Mouse (Mus musculus) cerebellum, adult 2 months (tissue): ENCODE results near the gene D630045J12Rik. TPM values are rescaled to one million over a fixed set of nuclear protein-coding genes. Genes with fewer than 3 reads are reported as not detected.
A peak's percentile ranks its signal among the peaks of the same experiment; 100 is the strongest.

ENCODE experiments used
- DNase-seq, 2 experiments: peaks; one replicate each; pipeline ENCODE4 v3.0.0; 2021
- H3K27ac ChIP-seq: fragments of 200-500 bp; 2 replicates; pipeline ENCODE4 v1.5.1; 2012; ENCODE audit warnings: low read length, control low read depth, inconsistent platforms; ENCODE audit not compliant: insufficient read depth
- H3K27me3 ChIP-seq: fragments of 200-500 bp; 2 replicates; pipeline ENCODE4 v1.6.1; 2012; ENCODE audit warnings: inconsistent platforms, mild to moderate bottlenecking, low read length, moderate library complexity; ENCODE audit not compliant: control insufficient read depth, insufficient read depth
- H3K4me1 ChIP-seq: fragments of 200-500 bp; 2 replicates; pipeline ENCODE4 v1.6.1; 2011; ENCODE audit warnings: low read length; ENCODE audit not compliant: control insufficient read depth, insufficient read depth
- H3K4me3 ChIP-seq: fragments of 200-500 bp; replicated peaks from 2 replicates; pipeline ENCODE3; 2011; ENCODE audit warnings: mild to moderate bottlenecking, low read depth, low read length, control low read depth; ENCODE audit not compliant: insufficient read depth
- CTCF ChIP-seq: fragments of 200-500 bp; IDR thresholded peaks from 2 replicates; pipeline ENCODE4 v1.5.1; 2011; ENCODE audit warnings: low read depth, mild to moderate bottlenecking, control low read depth, low read length, moderate library complexity, borderline replicate concordance; ENCODE audit not compliant: insufficient read depth
- POLR2A ChIP-seq: fragments of 200-500 bp; IDR thresholded peaks from 2 replicates; pipeline ENCODE4 v1.6.1; 2011; ENCODE audit warnings: low read length, control low read depth, borderline replicate concordance; ENCODE audit not compliant: insufficient read depth
- WGBS: fragments of 180-500 bp; shearing (Covaris S2); methylation state at CpG from one replicate; pipeline ENCODE4 v1.1.7; 2018; 5-methylcytosine and 5-hydroxymethylcytosine counted together
- polyA plus RNA-seq: library from polyadenylated mRNA; depleted of rRNA; stranded (reverse); fragments of >200 nt; gene quantifications from 2 replicates; pipeline ENCODE4 v1.2.3, GENCODE M21; 2012

Gene D630045J12Rik
- polyA plus RNA-seq, 1 experiment, result 15.9 TPM

DNA sequence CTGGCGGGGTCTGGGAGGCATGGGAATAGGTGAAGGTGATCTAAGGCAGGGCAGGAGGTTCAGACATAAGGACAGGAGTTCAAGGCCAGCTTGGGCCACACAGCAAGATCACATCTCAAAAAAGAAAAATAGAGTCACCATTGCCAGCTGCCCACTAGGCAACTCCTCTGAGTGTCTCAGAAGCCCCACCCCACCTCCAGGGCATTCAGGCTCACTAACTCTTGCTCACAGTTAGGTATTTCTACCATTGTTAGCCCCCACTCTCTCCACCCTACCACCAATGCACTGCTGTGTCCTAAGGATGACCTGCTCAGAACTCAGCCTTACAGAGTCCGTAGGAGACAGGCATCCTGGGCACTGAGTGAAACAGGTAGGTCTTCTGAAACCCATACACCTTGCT lies 46.2 kb downstream of the D630045J12Rik start:
- TF ChIP-seq CTCF (no peak), POLR2A (no peak)
- no peak overlapping the region for H3K4me3 ChIP-seq
- peaks cover 24% of the 10 kb centered on the region for H3K4me1 ChIP-seq
- no peak overlapping the region for H3K27ac ChIP-seq
- no peaks in the 10 kb centered on the region for H3K27me3 ChIP-seq
- WGBS, result 93% methylated on average over 2 of the region's 2 CpGs
- no peak for DNase-seq

DNA sequence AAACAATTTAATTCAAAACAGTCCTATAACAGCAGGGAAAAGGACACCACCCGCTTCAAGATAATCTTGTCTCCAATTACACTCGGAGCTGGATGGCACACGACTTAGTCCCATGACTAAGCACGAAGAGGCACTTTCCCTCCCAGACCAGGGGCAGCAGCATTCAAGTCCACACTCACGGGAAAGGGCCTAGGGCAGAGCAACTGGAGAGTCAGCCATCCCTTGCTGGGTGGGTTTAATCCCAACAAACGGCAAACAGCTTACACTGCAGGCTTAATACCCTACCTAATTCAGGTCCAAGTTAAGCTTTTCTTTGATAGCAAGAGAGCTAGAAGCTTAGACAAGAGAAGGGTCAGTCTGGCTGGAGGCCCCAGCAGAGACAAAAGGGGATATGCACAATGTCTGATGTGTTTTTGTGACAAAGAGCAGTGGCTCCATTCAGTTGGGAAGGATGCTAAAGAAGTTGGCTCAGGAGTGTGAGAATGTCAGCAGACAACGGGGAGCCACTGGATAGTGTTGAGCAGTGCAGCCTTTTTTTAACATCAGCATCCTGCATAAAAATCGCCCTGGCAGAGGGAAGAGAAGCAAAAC lies 46.8 kb downstream of the D630045J12Rik start:
- H3K4me3 ChIP-seq, result no peak overlapping the region
- no peak overlapping the region for H3K27ac ChIP-seq
- peaks cover 24% of the 10 kb centered on the region for H3K4me1 ChIP-seq
- WGBS, result 19% methylated on average over 8 of the region's 8 CpGs
- DNase-seq, result peak in 1 of 2 experiments; percentile 59
- TF ChIP-seq POLR2A (no peak), CTCF (no peak)
- H3K27me3 ChIP-seq, result no peaks in the 10 kb centered on the region

DNA sequence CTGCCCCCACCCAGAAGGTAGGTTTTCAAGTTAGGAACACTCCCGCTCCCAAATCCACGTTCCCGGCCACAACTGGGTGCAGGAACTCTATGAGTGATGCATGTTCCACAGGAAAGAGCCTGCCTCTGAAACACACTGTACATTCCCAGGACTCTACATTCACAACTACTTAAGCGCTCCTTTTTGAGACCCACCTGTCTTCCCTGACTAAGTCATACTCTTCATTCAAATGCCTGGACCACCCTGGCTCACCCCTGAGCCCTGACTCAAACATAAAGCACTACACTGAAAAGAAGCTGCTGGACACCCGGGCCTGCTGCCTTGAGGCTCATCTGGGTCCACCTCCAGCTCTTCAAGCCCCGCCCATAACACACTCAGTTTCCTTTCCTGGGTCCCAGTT lies 48.4 kb downstream of the D630045J12Rik start:
- no peak overlapping the region for H3K4me3 ChIP-seq
- no peak overlapping the region for H3K27ac ChIP-seq
- H3K4me1 ChIP-seq, result peaks cover 31% of the 10 kb centered on the region
- TF ChIP-seq CTCF, result no peak
- TF ChIP-seq POLR2A, result no peak
- no peak for DNase-seq
- 96% methylated on average over 6 of the region's 6 CpGs for WGBS
- no peaks in the 10 kb centered on the region for H3K27me3 ChIP-seq

DNA sequence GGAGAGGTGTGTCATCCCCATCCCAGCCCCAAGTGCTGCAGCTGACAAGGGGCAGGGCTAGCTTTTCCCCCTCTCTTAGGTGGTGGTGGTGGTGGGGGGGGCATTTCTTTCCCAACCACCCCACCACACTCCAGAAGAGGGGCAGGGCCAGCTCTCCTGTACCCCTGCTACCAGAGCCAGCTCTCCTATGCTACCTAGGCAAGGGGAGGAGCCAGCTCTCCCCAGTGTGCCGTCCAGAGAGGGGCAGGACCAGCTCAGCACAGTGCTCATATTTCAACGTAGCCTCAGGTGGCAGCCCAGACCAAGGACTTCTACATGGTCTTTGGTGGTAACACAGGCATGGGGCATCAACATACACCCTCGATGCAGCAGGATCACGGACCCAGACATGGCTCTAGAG lies 50.0 kb downstream of the D630045J12Rik start:
- no peak overlapping the region for H3K27ac ChIP-seq
- H3K4me1 ChIP-seq, result peaks cover 36% of the 10 kb centered on the region
- 95% methylated on average over 4 of the region's 4 CpGs for WGBS
- DNase-seq, result no peak
- no peak for TF ChIP-seq POLR2A
- no peak for TF ChIP-seq CTCF
- no peaks in the 10 kb centered on the region for H3K27me3 ChIP-seq
- no peak overlapping the region for H3K4me3 ChIP-seq

DNA sequence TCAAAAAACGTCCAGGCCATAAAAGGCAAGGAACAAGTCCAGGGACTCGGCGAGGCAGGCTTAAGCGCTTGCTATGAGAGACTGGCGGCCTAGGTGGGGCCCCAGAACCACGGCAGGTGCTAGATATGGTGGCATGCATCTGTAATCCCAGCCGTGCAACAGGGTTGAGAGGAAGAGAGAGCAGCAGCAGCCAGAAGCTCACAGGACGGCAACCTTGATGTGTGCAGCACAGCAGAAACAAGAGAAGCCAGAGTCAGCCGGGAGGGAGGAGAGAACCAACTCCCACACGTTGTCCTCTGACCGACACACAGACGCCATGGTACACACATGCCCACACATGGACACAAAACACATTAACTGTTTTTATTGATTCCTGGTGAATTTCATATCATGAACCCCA lies 51.0 kb downstream of the D630045J12Rik start:
- peaks cover 34% of the 10 kb centered on the region for H3K4me1 ChIP-seq
- H3K27me3 ChIP-seq, result no peaks in the 10 kb centered on the region
- WGBS, result 94% methylated on average over 12 of the region's 12 CpGs
- no peak for DNase-seq
- H3K27ac ChIP-seq, result no peak overlapping the region
- H3K4me3 ChIP-seq, result no peak overlapping the region
- TF ChIP-seq CTCF, result no peak
- TF ChIP-seq POLR2A, result no peak

GRCm38 (mm10) chr6:38201495-38201894 lies 52.3 kb downstream of the D630045J12Rik start:
- DNase-seq, result no peak
- TF ChIP-seq CTCF (no peak), POLR2A (no peak)
- no peaks in the 10 kb centered on the region for H3K27me3 ChIP-seq
- H3K4me1 ChIP-seq, result peaks cover 28% of the 10 kb centered on the region
- no peak overlapping the region for H3K27ac ChIP-seq
- H3K4me3 ChIP-seq, result no peak overlapping the region
- 87% methylated on average over 5 of the region's 5 CpGs for WGBS

DNA sequence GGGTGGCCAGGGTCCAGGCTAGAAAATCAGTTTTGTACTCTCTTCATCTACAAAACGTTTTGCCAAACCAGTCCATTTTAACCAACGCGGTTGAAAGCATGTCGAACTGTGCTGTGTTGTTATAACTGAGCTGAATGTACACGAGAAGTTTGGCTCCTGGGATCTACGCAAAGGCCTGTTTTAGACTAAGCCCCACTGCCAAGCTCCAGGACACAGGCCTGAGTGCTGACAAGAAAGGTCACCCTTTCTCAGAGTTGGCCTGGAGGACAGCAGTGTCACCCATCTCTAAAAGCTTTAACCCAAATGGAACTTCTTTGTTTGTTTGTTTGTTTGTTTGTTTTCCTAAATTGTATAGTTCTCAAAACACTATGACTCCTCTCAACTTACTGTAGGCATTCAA lies 54.2 kb downstream of the D630045J12Rik start:
- no peak for TF ChIP-seq CTCF
- no peak for TF ChIP-seq POLR2A
- DNase-seq, result no peak
- Histone ChIP-seq H3K4me3 (no peak overlapping the region), H3K27ac (no peak overlapping the region), H3K4me1 (peaks cover 35% of the 10 kb centered on the region), H3K27me3 (no peaks in the 10 kb centered on the region)
- 93% methylated on average over 6 of the region's 6 CpGs for WGBS

- Histone ChIP-seq H3K27me3 (no peaks in the 10 kb centered on the region), H3K27ac (no peak overlapping the region), H3K4me3 (no peak overlapping the region), H3K4me1 (peaks cover 36% of the 10 kb centered on the region)
- WGBS, result 97% methylated on average over 1 of the region's 1 CpGs
- no peak for TF ChIP-seq POLR2A
- no peak for TF ChIP-seq CTCF
- DNase-seq, result no peak
Measured at GRCm38 (mm10) chr6:38198727-38199126, 55.1 kb downstream of the D630045J12Rik start.
